Mouse (Mus musculus) embryonic facial prominence, embryonic 13.5 days (tissue): ENCODE data around the gene Ankrd2. TPM values are rescaled to one million over a fixed set of nuclear protein-coding genes. Genes with fewer than 3 reads are reported as not detected.

Experiments
- ATAC-seq: fragments of 200-750 bp; cut with Nextera tagmentation; 2 replicates; pipeline ENCODE4 v1.8.0; 2017; ENCODE audit warnings: low read depth; ENCODE audit not compliant: insufficient number of reproducible peaks, insufficient read depth, low FRiP score, low TSS enrichment
- H3K27ac ChIP-seq: fragments of 300-500 bp; sonication (generic); 2 replicates; pipeline ENCODE4 v1.5.1; 2015; ENCODE audit warnings: moderate library complexity, mild to moderate bottlenecking, inconsistent platforms
- H3K27me3 ChIP-seq: fragments of 300-500 bp; sonication (generic); 2 replicates; pipeline ENCODE4 v1.6.1; 2015; ENCODE audit warnings: mild to moderate bottlenecking, inconsistent platforms
- H3K36me3 ChIP-seq: fragments of 300-500 bp; sonication (generic); 2 replicates; pipeline ENCODE4 v1.6.1; 2015; ENCODE audit warnings: mild to moderate bottlenecking, inconsistent platforms
- H3K4me1 ChIP-seq: fragments of 300-500 bp; sonication (generic); 2 replicates; pipeline ENCODE4 v1.6.1; 2015; ENCODE audit warnings: inconsistent platforms
- H3K4me2 ChIP-seq: fragments of 300-500 bp; sonication (generic); 2 replicates; pipeline ENCODE4 v1.6.1; 2015; ENCODE audit warnings: moderate library complexity, mild to moderate bottlenecking, inconsistent platforms
- H3K4me3 ChIP-seq: fragments of 300-500 bp; sonication (generic); 2 replicates; pipeline ENCODE4 v1.5.1; 2015; ENCODE audit warnings: mild to moderate bottlenecking, inconsistent platforms
- H3K9ac ChIP-seq: fragments of 300-500 bp; sonication (generic); 2 replicates; pipeline ENCODE4 v1.6.1; 2015; ENCODE audit warnings: mild to moderate bottlenecking, inconsistent platforms
- H3K9me3 ChIP-seq: fragments of 300-500 bp; sonication (generic); 2 replicates; pipeline ENCODE4 v1.6.1; 2016; ENCODE audit warnings: inconsistent platforms
- WGBS: fragments of 180-500 bp; shearing (Covaris S2); methylation state at CpG from one replicate; pipeline ENCODE4 v1.1.7; 2015; ENCODE audit warnings: mixed read lengths; 5-methylcytosine and 5-hydroxymethylcytosine counted together
- polyA plus RNA-seq: library from polyadenylated mRNA; unstranded; fragments of >200 nt; fragmentation: Nextera tagmentation; extraction: Ambion mirVana; gene quantifications from 2 replicates; pipeline ENCODE4 v1.2.1, GENCODE M21; 2015

Ankrd2 gene
- polyA plus RNA-seq, 1 experiment from 2014 or later, result 0.31 TPM

DNA sequence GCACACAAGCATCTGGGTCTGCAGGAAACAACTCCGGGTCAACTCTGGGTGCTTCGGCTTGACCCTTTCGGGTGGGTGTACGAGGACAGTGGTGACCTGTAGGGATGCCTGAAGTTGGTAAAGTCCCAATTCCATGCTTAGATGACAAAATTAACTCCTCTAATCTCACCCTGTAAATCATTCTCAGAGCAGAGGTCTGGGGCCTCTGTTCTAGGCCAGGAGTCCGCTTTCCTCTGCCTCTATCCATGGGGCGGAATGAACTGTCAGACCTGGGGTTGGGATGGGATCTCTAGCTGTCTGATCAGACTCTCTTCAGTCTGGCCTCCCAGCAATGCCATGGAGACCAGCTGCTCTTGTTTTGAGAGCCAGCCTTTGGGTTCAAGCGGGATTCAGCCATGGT lies 25.6 kb downstream of the Ankrd2 start:
- H3K9ac ChIP-seq, result no peak overlapping the region
- H3K4me2 ChIP-seq, result no peak overlapping the region
- no peaks in the 10 kb centered on the region for H3K4me1 ChIP-seq
- H3K4me3 ChIP-seq, result no peak overlapping the region
- no peaks in the 10 kb centered on the region for H3K27me3 ChIP-seq
- H3K36me3 ChIP-seq, result no peaks in the 10 kb centered on the region
- ATAC-seq, result no peak
- no peaks in the 10 kb centered on the region for H3K9me3 ChIP-seq
- 95% methylated on average over 7 of the region's 7 CpGs for WGBS
- H3K27ac ChIP-seq, result no peak overlapping the region

DNA sequence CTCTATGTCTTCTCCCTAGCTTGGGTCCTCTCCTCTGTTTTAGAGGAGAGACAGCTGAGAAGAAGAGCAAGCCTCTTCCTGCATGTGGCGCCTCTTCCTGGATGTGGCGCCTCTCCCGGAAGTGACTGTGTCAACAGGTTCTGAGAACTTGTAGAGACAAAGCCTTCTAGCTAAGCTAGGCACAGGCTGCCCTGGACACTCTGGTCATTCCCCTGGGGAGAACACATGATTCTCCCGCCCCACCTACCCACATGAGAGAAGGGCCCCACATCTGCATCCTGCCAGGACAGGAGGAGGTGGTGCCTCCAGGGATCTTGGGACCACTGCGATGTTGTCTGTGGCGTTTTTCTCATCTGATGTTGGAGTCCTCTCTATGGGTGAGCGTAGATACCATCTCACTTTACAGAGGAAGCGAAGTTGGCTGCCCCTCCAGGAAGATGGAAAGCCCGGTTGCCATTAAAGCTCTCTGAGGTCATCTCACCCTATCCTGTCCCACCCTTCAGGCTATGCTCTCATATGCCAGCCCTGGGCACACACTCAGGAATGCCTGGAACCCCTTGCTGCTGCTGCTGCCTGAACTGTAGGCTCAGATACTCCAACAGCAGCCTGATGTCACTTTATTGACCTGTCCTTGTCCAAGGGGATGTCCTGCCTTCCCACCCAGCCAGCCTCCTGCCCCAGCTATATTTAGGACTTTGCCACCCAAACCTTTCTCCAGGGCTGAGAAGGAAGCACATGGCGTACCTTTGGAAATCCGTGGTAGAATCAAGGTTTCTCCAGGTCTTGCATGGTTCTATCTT lies 32.8 kb downstream of the Ankrd2 start:
- Histone ChIP-seq H3K9ac (no peak overlapping the region), H3K36me3 (no peaks in the 10 kb centered on the region; the same call in 1 of the 2 replicates), H3K4me3 (no peak overlapping the region), H3K27ac (no peak overlapping the region), H3K9me3 (no peaks in the 10 kb centered on the region), H3K27me3 (no peaks in the 10 kb centered on the region), H3K4me2 (no peak overlapping the region), H3K4me1 (no peaks in the 10 kb centered on the region)
- 77% methylated on average over 11 of the region's 11 CpGs for WGBS
- ATAC-seq, result no peak

DNA sequence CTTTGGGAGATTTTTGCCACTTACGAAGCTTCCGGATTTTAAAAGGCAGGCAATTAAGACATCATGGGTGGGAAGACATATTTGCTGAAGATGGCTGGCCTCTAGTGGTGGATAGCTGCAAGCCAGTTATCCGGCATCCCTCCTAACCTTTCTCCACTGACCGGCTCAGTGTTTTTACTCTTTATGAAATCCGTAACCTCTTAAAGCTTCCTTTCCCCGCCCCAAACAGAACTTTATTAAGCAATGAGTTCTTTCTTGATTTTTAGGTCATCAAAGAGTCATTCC lies 33.4 kb downstream of the Ankrd2 start:
- WGBS, result 68% methylated on average over 6 of the region's 6 CpGs
- Histone ChIP-seq H3K27ac (no peak overlapping the region), H3K4me1 (no peaks in the 10 kb centered on the region), H3K9me3 (no peaks in the 10 kb centered on the region), H3K36me3 (no peaks in the 10 kb centered on the region; the same call in 1 of the 2 replicates), H3K4me3 (no peak overlapping the region), H3K4me2 (no peak overlapping the region), H3K27me3 (no peaks in the 10 kb centered on the region), H3K9ac (no peak overlapping the region)
- no peak for ATAC-seq

DNA sequence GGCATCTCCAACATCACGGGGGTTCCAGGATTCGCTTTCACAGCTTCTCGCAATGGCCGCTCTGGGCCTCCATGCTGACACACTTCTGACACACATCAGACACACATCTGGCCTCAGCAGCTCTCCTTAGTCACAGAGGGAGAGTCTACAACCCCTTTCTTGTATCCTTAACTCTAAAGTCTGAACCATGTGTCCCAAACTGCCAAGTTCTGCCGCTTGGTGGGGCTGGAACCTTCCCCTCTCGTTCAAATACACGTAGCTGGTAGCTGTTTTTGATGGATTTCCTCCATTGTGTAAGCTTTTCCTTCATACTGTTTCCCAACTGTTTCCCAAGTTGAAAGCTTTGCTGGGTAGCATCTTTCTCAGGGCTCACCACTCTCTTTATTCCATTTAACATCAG lies 35.4 kb downstream of the Ankrd2 start:
- Histone ChIP-seq H3K4me2 (no peak overlapping the region), H3K9me3 (no peaks in the 10 kb centered on the region), H3K27ac (no peak overlapping the region), H3K4me3 (no peak overlapping the region), H3K9ac (no peak overlapping the region), H3K27me3 (no peaks in the 10 kb centered on the region), H3K4me1 (no peaks in the 10 kb centered on the region), H3K36me3 (peaks cover 16% of the 10 kb centered on the region)
- WGBS, result 75% methylated on average over 7 of the region's 7 CpGs
- no peak for ATAC-seq

DNA sequence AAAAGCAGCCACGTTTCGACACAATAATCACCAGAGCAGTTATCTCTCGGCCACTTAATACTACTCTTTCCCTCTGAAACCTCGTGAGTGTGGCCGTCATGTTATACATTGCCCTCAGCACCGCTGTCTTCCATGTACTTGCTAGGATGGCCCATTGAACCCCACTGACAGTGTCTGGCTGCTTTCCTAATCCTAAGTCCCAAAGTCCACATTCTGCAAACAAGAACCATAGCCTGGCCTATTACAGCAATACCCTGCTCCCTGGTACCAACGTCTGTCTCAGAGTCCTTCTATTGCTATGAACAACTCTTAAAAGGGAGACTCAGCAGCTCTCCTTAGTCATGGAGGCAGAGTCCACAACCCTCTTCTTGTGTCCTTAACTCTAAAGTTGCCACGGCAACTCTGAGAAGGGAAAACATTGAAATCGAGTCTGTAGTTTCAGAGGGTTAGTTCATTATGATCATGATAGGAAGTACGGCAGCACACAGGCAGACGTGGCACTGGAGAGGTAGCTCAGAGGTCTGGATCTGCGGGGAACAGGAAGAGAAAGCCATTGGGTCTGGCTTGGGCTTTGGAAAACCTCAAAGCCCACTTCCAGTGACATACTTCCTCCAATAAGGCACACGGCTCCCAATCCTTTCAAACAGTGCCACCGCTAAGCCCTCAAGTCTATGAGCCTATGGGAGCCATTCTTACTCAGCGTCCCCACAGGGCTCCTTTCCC lies 36.2 kb downstream of the Ankrd2 start:
- Histone ChIP-seq H3K4me1 (no peaks in the 10 kb centered on the region), H3K9ac (no peak overlapping the region), H3K36me3 (peaks cover 21% of the 10 kb centered on the region), H3K27ac (no peak overlapping the region), H3K27me3 (no peaks in the 10 kb centered on the region), H3K4me3 (no peak overlapping the region), H3K9me3 (no peaks in the 10 kb centered on the region), H3K4me2 (no peak overlapping the region)
- 85% methylated on average over 15 of the region's 15 CpGs for WGBS
- no peak for ATAC-seq

DNA sequence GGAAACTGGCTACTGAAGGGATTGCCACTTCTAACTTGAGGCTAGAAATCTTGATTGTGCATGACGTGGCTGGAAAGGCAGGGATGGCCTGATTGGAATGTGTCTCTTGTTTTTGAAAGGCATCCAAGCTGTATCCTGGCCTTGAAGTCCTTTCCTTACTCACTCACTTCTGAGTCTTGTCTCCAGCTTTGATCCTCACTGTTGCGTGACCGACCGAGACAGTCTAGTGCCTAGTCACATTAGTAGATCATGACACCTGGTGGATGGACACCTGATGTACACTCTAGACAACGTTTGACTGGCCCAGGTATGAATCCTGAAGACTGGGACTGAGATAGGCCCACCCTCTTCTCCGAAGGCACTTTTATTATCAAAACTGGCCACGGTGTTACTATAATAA lies 37.0 kb downstream of the Ankrd2 start:
- H3K36me3 ChIP-seq, result peaks cover 26% of the 10 kb centered on the region
- WGBS, result 76% methylated on average over 7 of the region's 7 CpGs
- H3K27ac ChIP-seq, result no peak overlapping the region
- H3K9ac ChIP-seq, result no peak overlapping the region; the same call in 1 of the 2 replicates
- no peaks in the 10 kb centered on the region for H3K27me3 ChIP-seq
- H3K9me3 ChIP-seq, result no peaks in the 10 kb centered on the region
- H3K4me2 ChIP-seq, result no peak overlapping the region
- no peaks in the 10 kb centered on the region for H3K4me1 ChIP-seq
- no peak overlapping the region for H3K4me3 ChIP-seq
- ATAC-seq, result no peak

DNA sequence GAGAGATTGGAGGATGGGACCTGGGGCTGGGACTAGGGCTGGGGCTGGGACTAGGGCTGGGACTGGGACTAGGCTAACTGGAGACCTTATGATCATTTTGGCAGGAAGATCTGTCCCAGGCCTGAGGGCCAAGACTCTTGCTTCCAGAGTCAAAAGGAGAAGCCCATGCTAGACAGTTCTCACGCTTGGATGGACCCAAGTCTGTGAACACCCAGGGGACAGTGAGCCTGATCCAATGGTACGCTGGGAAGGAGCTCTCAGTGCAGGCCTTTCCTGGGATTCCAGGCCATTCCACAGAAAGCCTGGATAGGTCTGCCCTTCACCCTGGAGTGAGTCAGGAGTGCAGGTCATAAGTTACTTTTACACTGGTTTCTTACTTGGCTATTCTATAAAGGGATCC lies 39.3 kb downstream of the Ankrd2 start:
- WGBS, result 82% methylated on average over 2 of the region's 2 CpGs
- no peaks in the 10 kb centered on the region for H3K27me3 ChIP-seq
- ATAC-seq, result no peak
- H3K9me3 ChIP-seq, result no peaks in the 10 kb centered on the region
- no peak overlapping the region for H3K4me2 ChIP-seq
- no peaks in the 10 kb centered on the region for H3K4me1 ChIP-seq
- H3K27ac ChIP-seq, result no peak overlapping the region
- peaks cover 39% of the 10 kb centered on the region for H3K36me3 ChIP-seq
- no peak overlapping the region for H3K4me3 ChIP-seq
- no peak overlapping the region for H3K9ac ChIP-seq

DNA sequence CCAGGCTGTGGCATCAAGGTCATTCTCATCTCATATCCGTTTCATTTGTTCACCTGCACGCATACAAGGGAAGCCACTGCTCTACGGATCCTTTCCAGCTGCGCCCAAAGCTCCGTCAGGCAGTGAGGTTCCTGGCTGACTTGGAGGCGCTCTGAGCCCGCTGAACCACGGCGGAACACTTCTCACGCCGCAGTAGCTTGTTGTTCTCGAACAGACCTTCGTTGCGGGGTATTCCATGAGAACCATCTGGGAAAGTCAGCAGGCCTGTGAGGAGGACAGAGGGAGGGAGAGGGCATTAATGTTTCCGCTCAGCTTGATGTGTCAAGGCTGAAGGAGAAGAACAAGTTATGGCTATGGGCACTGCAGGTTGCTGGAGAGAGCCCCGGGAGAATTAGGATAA lies 40.2 kb downstream of the Ankrd2 start:
- Histone ChIP-seq H3K4me2 (no peak overlapping the region), H3K36me3 (peaks cover 39% of the 10 kb centered on the region), H3K9me3 (no peaks in the 10 kb centered on the region), H3K27me3 (no peaks in the 10 kb centered on the region), H3K27ac (no peak overlapping the region), H3K4me3 (no peak overlapping the region), H3K4me1 (no peaks in the 10 kb centered on the region), H3K9ac (no peak overlapping the region)
- WGBS, result 89% methylated on average over 16 of the region's 16 CpGs
- ATAC-seq, result no peak

DNA sequence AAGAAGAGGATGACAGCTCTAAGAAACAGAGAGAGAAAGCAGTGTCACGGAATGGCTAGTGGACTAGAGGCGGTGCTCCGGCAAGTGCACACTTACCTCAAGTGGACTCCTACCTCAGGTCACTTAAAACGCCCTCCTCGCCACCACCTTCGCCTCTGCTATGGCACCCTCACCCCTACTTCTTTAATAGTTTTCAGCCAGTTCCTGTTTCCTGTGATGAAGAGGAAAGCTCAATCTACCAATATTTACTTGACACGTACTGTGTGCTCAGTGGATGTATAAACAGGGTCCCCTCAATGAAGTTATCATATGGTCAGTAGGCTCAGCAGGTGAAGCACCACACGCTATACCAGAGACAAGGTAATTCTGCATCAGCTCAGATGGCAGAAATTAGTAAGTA lies 42.8 kb downstream of the Ankrd2 start:
- no peaks in the 10 kb centered on the region for H3K27me3 ChIP-seq
- no peak overlapping the region for H3K4me2 ChIP-seq
- H3K9me3 ChIP-seq, result no peaks in the 10 kb centered on the region
- no peak overlapping the region for H3K9ac ChIP-seq
- 90% methylated on average over 8 of the region's 8 CpGs for WGBS
- H3K4me3 ChIP-seq, result no peak overlapping the region
- no peaks in the 10 kb centered on the region for H3K4me1 ChIP-seq
- no peak overlapping the region for H3K27ac ChIP-seq
- H3K36me3 ChIP-seq, result peaks cover 39% of the 10 kb centered on the region
- ATAC-seq, result no peak

DNA sequence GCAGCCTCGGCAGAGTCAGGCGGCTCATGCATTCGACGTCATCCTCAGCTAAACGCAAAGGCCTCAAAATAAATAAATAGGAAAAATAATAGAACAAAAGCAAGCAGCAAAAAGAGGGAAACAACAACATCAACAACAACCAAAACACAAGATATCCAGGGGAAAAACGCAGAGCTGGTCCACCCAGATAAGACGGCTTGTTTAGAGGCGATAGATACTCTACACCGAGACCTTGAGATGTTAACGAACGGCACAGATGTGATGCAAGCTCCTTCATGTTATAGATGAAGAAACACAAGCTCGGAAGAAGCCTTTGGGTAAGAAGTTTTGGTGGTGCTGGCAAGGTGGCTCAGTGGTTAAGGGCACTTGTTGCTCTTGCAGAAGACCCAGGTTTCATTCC lies 43.2 kb downstream of the Ankrd2 start:
- Histone ChIP-seq H3K27ac (no peak overlapping the region), H3K4me1 (no peaks in the 10 kb centered on the region), H3K9ac (no peak overlapping the region), H3K4me3 (no peak overlapping the region), H3K27me3 (no peaks in the 10 kb centered on the region), H3K36me3 (peaks cover 39% of the 10 kb centered on the region), H3K9me3 (no peaks in the 10 kb centered on the region), H3K4me2 (no peak overlapping the region)
- WGBS, result 94% methylated on average over 12 of the region's 12 CpGs
- no peak for ATAC-seq

DNA sequence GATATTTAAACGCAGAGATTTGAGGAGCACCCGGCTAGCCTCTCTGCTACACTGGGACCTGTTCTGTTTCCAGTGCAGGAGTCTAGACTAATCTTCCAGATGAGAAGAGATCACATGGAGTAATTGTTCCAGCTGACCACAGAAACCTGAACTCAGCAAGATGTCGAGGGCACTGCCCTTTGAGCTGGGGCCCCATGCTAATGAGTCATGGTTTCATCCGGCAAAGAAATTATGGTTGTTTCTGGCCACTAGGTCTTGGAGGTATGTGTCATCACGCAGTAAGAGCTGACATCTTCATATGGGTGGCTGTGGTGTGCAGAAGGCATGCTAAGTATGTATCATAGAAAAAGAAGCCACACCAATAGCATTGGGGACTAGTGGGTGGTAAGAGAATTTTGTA lies 44.1 kb downstream of the Ankrd2 start:
- H3K27ac ChIP-seq, result no peak overlapping the region
- WGBS, result 75% methylated on average over 5 of the region's 5 CpGs
- H3K27me3 ChIP-seq, result no peaks in the 10 kb centered on the region
- no peaks in the 10 kb centered on the region for H3K9me3 ChIP-seq
- peaks cover 36% of the 10 kb centered on the region for H3K36me3 ChIP-seq
- no peaks in the 10 kb centered on the region for H3K4me1 ChIP-seq
- no peak overlapping the region for H3K9ac ChIP-seq
- ATAC-seq, result no peak
- no peak overlapping the region for H3K4me2 ChIP-seq
- H3K4me3 ChIP-seq, result no peak overlapping the region

DNA sequence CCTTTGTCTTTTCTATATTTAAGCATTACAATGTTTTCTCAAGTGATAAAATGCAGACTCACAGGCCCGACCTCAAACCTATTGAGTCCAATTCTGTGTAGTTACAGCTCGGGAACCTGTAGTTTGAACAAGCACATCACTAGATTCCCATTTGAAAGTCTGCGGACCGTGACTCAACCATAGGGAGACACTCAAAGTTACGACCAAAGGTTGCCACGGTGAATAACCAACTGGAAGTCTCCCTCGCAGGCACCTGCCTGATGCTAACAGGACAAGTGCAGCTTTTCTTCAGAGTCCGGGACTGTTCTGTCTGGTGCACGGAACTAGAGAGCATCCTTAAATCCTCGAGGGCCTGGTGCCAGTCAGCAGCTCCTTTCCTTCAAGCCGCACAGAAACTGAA lies 44.7 kb downstream of the Ankrd2 start:
- no peaks in the 10 kb centered on the region for H3K27me3 ChIP-seq
- peaks cover 31% of the 10 kb centered on the region for H3K36me3 ChIP-seq
- 87% methylated on average over 11 of the region's 11 CpGs for WGBS
- H3K9me3 ChIP-seq, result no peaks in the 10 kb centered on the region
- no peak for ATAC-seq
- peaks cover 2% of the 10 kb centered on the region for H3K4me1 ChIP-seq
- no peak overlapping the region for H3K9ac ChIP-seq
- H3K4me2 ChIP-seq, result no peak overlapping the region
- no peak overlapping the region for H3K4me3 ChIP-seq
- no peak overlapping the region for H3K27ac ChIP-seq
